Mouse (Mus musculus): ENCODE measurements around the gene Gabrb3. TPM values are rescaled to one million over a fixed set of nuclear protein-coding genes. Genes with fewer than 3 reads are reported as not detected.
A peak's percentile ranks its signal among the peaks of the same experiment; 100 is the strongest.

The Gabrb3 gene
- total RNA-seq, 4 experiments from 2014 or later, result 0.37 to 0.75 (median 0.43) TPM

DNA sequence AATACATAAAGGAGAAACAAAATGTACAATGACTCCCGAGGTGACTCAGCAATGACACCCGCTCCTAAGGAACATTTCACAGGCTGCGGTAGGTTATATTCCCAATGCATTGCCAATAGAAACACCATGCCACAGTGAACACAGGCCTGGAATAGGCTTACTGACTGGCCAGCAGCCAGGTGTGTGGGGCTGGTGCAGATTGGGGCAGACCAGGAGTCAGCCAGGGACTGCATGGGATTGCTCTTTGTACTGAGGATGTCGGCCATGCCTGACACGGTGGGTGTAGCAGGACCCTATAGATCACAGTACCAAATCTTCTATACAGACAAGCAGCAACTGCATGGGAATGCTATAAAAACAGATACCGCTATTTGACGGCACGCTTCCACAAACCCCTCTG lies 110.5 kb downstream of the Gabrb3 start:
- no peak for DNase-seq (ENCODE audit: low spot score)

- DNase-seq (ENCODE audit: low spot score), result no peak
These were observed 113.2 kb downstream of the Gabrb3 start for GRCm38 (mm10) chr7:57532676-57533075.

DNA sequence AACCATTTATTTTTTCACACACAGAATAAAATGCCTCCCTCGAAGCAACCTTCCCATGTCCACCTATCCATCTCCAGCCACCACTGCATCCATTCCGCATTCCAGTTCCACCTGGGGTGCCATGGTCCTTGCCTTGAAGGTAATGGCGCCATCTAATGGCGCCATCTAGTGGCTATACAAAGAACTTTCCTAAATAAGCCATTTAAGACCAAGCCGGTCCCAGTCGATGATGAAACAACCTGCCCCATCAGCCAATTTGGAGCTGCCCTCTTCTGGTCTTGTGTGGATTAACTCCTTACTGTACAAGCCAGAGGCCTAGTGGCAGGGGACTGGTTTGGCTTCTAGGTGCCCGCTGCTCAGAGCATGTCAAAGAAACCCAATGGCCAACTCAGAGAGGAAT lies 119.1 kb downstream of the Gabrb3 start:
- DNase-seq (ENCODE audit: low spot score), result no peak

GRCm38 (mm10) chr7:57560732-57561436 lies 141.4 kb downstream of the Gabrb3 start:
- no peak for DNase-seq (ENCODE audit: low spot score)

DNA sequence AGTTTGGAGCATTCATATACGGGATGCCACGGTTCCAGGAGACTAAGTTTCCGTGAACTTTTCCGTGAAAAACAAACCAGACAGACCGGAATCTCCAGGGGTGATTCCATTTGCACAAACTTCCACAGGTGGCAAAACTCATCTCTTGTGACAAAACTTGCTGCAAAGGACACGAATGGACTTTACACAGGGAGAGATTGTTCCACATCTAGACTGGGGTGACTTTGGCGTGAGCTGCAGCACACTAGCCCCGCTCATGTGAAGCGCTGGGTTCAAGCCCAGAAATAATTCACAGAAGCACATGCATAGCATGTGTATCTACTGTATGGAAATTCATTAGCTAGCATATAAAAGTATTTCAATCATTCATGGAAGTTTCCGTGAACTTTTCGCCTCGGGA lies 144.9 kb downstream of the Gabrb3 start:
- DNase-seq (ENCODE audit: low spot score), result no peak

DNA sequence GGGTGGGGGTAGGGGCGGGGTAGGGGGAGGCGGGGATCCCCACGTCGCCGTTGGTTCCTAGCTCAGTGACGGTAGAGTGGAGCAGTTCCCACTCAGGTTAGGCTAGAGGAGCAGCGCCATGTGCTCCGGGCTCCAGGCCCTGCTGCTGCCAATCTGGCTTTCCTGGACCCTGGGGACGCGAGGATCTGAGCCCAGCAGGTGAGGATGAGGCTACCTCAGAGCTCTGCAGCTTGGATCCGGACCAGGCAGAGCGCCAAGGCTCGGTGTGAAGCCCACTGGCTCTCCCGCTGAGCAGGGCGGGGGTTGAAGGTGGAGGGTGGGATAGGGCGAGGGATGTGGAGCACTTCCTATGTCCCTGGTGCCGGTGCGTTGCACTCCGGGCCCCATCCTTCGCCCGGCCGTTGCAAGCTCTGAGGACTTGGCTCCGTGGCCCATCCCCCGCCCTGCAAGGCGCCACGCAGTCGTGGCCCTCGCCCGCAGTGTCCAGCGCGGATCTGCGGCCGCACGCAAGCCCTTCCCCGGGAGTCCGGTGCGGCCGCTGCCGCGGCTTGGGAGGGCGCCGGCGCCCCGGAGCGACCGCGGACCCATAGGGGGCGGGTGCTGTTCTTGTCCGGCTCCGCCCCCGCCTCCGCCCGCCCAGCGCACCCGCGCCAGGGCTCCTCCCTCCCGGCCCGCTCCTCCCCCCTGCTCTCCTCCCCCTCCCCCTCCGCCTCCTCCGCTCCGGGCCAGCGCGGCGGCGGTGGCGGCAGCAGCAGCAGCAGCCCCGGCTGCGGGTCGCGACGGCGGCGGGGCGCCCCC lies 171.2 kb downstream of the Gabrb3 start:
- DNase-seq (ENCODE audit: low spot score), result no peak

DNA sequence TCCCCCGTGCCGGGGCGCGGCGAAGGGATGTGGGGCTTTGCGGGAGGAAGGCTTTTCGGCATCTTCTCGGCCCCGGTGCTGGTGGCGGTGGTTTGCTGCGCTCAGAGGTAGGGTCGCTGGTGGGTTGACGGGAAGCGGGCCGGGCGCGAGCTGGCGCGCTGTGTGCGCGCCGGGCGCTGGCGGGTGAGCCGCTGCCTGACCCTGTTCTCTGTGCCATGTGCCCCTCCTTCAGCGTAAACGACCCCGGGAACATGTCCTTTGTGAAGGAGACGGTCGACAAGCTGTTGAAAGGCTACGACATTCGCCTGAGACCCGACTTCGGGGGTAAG lies 171.7 kb downstream of the Gabrb3 start:
- DNase-seq (ENCODE audit: low spot score), result no peak

DNA sequence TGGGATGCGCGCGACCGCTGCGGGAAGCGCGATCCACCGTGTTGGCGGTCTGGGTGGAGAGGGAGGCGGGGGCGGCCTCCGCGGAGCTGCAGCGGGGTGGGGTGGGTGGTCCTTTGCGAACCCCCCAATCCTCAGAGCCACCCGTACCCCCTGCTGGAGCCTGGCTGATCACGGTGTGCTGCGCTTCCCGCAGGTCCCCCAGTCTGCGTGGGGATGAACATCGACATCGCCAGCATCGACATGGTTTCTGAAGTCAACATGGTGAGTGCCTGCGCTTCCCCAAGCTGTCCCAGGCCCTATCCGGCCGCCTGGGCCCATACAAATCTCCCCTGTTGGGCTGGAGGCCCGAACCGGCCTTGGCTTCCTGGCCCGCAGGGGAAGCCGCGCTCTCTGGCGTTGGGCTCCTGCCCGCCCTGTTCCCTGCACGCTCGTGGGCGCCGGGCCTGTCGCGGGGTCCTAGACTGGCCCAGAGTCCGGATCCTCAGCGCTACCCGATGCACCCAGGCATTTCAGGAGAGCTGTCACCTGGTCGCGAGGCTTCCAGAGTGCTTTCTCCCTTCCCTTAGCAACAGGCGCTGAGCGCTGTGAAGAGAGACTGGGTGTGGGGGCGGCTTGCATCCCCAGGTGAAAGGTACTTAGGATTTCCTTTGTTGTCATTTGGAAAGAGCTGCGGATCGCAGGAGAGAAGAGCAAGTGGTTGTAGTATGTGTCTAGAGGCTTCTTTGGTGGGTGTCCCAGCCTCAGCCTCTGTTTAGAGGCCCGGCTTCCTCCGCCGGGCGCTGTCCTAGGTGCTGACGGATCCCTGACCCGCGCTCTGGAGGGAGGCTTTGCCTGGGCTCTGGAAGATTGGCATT lies 172.3 kb downstream of the Gabrb3 start:
- DNase-seq (ENCODE audit: low spot score), result no peak

GRCm38 (mm10) chr7:57597341-57597740 lies 177.8 kb downstream of the Gabrb3 start:
- DNase-seq (ENCODE audit: low spot score), result no peak

DNA sequence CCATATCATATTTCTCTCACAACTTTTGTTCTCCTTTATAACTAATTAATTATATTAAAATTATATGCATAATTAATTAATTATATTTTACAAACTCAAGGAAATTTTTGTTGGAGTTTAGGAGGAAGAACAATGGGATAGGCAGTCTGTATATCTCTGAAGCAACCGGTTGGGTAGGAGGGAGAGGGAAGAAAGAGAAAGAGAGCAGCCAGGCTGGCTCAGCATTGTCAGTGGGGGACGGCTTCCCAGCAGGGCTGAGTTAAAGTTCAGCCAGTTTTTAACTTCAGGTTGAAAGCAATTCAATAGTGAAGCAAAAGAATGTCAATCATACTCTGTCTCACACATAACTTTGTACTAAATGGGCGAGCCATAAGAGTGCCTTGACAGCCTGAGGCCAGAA lies 199.2 kb downstream of the Gabrb3 start:
- no peak for DNase-seq (ENCODE audit: low spot score)

DNA sequence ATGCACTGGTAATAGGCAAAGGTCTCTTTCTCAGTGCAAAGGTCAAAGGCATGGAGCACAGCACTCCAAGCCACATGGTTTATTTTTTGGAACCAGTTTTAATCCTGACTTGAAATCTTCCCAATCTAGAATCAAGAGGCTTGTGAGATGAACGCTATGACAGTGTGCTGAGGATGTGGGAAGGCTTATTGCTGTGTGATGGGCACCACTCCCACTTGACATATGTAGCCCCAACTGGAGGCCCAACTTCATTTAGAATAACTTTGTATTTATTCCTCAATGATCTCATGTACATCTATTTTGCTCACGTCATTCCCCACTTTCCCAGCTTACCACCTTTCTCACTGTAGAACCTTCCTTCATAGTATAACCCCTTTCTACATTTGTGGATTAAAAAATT lies 200.5 kb downstream of the Gabrb3 start:
- no peak for DNase-seq (ENCODE audit: low spot score)

- no peak for DNase-seq (ENCODE audit: low spot score)
These were observed 204.2 kb downstream of the Gabrb3 start for GRCm38 (mm10) chr7:57623718-57624117.

DNA sequence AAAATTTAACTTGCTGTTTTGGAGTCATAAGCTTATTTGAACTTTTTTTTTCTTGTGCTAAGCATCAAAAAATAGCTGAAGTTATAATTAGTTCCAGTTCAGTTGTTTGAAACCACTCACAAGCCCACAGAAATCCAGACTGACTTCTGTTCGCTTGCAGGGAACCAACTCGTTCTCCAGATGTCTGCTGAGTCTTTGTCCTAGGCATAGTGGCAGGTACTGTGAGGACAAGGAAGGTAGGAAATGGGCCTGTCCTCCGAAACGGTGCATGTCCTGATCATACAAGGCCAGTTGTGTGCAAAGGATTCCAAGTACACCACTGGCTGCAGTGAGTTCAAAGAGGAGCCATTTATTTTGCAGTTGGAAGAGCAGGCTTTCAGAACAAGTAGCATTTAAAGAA lies 215.5 kb downstream of the Gabrb3 start:
- DNase-seq (ENCODE audit: low spot score), result no peak

DNA sequence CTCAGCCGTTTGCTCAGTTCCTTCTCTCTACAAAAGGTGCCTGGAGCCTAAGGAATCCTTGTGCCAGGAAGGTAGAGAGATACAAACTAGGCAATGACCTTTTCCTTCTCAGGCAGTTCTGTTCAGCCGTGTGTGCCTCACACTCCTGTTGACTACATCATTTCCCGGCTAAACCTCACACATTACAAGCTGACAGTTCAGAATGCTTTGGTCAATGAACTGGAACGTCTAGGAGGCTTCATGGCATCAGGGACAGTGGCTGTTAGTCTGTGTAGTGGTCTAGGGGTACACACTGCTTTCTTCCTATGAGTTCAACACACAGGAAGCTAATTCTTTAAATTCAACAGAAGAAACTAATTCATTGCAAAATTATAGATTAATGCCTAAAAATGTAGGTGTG lies 216.2 kb downstream of the Gabrb3 start:
- DNase-seq (ENCODE audit: low spot score), result no peak

GRCm38 (mm10) chr7:57640796-57641195 lies 221.3 kb downstream of the Gabrb3 start:
- no peak for DNase-seq (ENCODE audit: low spot score)

DNA sequence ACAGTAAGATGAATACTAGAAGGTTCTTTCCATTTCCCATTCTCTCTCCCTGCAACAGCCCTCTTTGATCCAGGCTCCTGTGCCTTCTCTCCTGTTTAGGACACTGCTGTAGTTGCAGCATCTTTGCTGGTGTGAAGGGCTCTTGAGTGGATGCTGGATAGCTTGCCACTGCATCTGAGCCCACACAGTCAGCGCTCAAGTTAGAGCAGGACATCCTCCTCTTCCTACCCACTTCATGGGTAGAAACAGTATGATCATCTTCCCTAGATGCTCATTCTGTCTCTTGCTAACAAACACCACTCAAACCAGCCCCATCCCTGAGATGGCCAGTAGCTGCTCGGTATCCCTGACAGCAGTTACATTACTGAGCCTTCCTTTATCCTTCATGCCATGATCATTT lies 227.9 kb downstream of the Gabrb3 start:
- no peak for DNase-seq (ENCODE audit: low spot score)

GRCm38 (mm10) chr7:57648136-57648755 lies 228.8 kb downstream of the Gabrb3 start:
- no peak for DNase-seq (ENCODE audit: low spot score)

DNA sequence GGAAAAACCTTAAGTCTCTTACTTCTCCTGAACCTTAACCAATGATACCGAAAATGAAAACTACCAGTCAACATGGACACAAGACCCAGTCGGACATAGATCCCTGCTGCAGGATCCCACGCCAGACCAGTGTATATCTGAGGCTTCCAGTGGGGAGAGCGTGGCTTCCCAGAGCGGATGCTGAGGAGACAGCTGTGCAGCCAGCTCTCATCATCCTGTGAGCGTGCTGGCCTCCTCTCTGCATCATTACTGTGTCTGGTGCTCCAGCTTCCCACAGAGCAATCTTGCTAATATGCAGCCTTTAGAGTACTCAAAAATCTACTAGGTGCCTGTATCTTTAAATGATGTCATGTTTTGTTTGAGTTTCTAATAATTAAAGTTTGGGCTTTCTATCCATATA lies 257.9 kb downstream of the Gabrb3 start:
- no peak for DNase-seq (ENCODE audit: low spot score)

DNA sequence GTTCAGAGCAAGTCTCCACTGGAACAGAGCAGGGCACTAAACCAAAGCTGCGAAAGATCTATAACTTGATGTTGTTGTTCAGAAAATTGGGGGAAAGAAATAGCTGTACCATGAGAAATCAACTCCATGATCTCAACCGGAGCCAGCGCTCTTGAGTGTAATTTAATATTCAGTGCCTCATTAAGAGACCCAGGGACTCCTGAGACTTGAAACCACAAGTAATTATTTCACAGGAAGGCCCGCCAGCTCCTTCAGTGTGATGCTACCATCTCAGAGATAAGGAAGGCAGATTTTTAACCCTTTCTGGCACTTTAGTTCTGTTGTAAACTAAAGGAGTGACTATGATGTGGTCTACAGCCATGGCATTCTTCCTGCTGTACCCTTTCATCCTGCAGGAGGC lies 270.3 kb downstream of the Gabrb3 start:
- DNase-seq (ENCODE audit: low spot score), result no peak

- DNase-seq (ENCODE audit: low spot score), result peak; percentile 49
These were observed 280.9 kb downstream of the Gabrb3 start for GRCm38 (mm10) chr7:57700370-57700769.

DNA sequence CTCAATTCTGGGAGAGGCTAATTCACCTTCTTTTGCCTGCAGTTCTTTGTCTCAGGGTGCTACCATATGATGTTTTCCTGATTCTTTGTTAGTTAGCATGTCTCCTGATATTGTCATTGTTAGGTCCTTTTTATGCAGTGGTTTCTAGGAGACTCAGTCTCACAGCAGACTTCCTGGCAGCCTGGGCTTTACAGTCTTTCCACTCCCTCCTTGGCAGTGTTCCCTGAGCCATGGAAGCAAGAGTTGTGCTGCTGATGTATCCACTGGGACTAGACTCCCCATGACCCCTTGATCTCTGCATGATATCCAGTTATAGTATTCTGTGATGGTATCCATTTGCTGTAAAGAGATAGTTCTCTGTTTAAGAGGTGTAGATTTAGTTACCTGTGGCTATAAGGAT lies 281.6 kb downstream of the Gabrb3 start:
- peak; percentile 6 for DNase-seq (ENCODE audit: low spot score)

DNA sequence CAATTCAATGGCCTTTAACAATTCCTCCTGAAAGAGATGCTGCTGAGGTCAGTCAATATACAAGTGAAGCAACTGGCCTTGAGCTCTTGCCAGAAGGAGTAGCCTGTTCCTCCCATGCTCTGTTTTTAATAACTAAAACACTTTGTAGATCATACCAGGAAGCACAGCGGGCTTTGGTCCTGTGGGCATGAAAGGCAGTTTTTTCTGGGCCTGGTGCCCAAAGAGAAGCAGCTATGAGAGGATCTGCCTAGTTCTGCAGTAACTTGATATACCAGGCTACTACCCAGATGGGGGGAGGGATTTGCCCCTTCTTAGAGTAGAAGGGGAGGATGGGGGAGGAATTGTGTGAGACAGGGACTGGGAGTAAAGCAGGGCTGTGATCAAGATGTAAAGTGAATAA lies 284.1 kb downstream of the Gabrb3 start:
- peak; percentile 48 for DNase-seq (ENCODE audit: low spot score)
